Mouse (Mus musculus) liver, embryonic 11.5 days (tissue): ENCODE results near the gene Nrip3. TPM values are rescaled to one million over a fixed set of nuclear protein-coding genes. Genes with fewer than 3 reads are reported as not detected.

Experiments
- ATAC-seq: fragments of 200-750 bp; cut with Nextera tagmentation; replicated peaks from 2 replicates; pipeline ENCODE4 v1.8.0; 2017; ENCODE audit warnings: moderate number of reproducible peaks, mild to moderate bottlenecking, moderate TSS enrichment, moderate library complexity; ENCODE audit not compliant: low FRiP score
- DNase-seq: peaks from one replicate; pipeline ENCODE4 v3.0.0-alpha.2; 2017; ENCODE audit warnings: low spot score
- H3K27ac ChIP-seq: fragments of 300-500 bp; sonication (generic); 2 replicates; pipeline ENCODE4 v1.5.1; 2014; ENCODE audit warnings: mild to moderate bottlenecking, low read depth, low read length, control low read depth
- H3K27me3 ChIP-seq: fragments of 300-500 bp; sonication (generic); replicated peaks from 2 replicates; pipeline ENCODE4 v1.6.1; 2014; ENCODE audit warnings: low read length, mixed read lengths; ENCODE audit not compliant: control insufficient read depth, insufficient read depth
- H3K36me3 ChIP-seq: fragments of 300-500 bp; sonication (generic); 2 replicates; pipeline ENCODE4 v1.6.1; 2014; ENCODE audit warnings: mild to moderate bottlenecking, low read length, moderate library complexity, mixed read lengths; ENCODE audit not compliant: control insufficient read depth, insufficient read depth
- H3K4me1 ChIP-seq: fragments of 300-500 bp; sonication (generic); replicated peaks from 2 replicates; pipeline ENCODE4 v1.6.1; 2014; ENCODE audit warnings: low read length, mixed read lengths; ENCODE audit not compliant: control insufficient read depth, insufficient read depth
- H3K4me2 ChIP-seq: fragments of 300-500 bp; sonication (generic); 2 replicates; pipeline ENCODE4 v1.6.1; 2014; ENCODE audit warnings: mild to moderate bottlenecking, control low read depth, moderate library complexity
- H3K4me3 ChIP-seq: fragments of 300-500 bp; sonication (generic); 2 replicates; pipeline ENCODE4 v1.5.1; 2014; ENCODE audit warnings: low read depth, low read length, control low read depth
- H3K9ac ChIP-seq: fragments of 300-500 bp; sonication (generic); 2 replicates; pipeline ENCODE4 v1.6.1; 2014; ENCODE audit warnings: low read depth, low read length, control low read depth
- H3K9me3 ChIP-seq: fragments of 300-500 bp; sonication (generic); 2 replicates; pipeline ENCODE4 v1.6.1; 2016; ENCODE audit warnings: low read length, inconsistent platforms, mixed read lengths; ENCODE audit not compliant: control insufficient read depth
- WGBS: fragments of 180-500 bp; shearing (Covaris S2); extraction: QIAGEN DNeasy Blood & Tissue Kit; methylation state at CpG from one replicate; pipeline ENCODE4 v1.1.7; 2014; 5-methylcytosine and 5-hydroxymethylcytosine counted together
- polyA plus RNA-seq: library from polyadenylated mRNA; unstranded; fragments of >200 nt; fragmentation: Nextera tagmentation; extraction: Ambion mirVana; gene quantifications from 2 replicates; pipeline ENCODE4 v1.2.1, GENCODE M21; 2014

The Nrip3 gene
- polyA plus RNA-seq, 1 experiment from 2014 or later = 0.52 TPM

- Histone ChIP-seq H3K36me3 (no peaks in the 10 kb centered on the region), H3K27ac (no peak overlapping the region), H3K27me3 (peaks cover 9% of the 10 kb centered on the region; the same call in 1 of the 2 replicates), H3K4me3 (no peak overlapping the region), H3K9ac (no peak overlapping the region), H3K4me1 (no peaks in the 10 kb centered on the region), H3K4me2 (no peak overlapping the region), H3K9me3 (no peaks in the 10 kb centered on the region)
- 49% methylated on average over 2 of the region's 2 CpGs for WGBS
- DNase-seq (no peak), ATAC-seq (no peak)
Observed at GRCm38 (mm10) chr7:109787860-109788259, 6.0 kb upstream of the Nrip3 start.

GRCm38 (mm10) chr7:109783281-109783680, 1.5 kb upstream of the Nrip3 start:
- ATAC-seq (no peak), DNase-seq (no peak)
- Histone ChIP-seq H3K27ac (no peak overlapping the region), H3K4me2 (no peak overlapping the region), H3K4me1 (peaks cover 7% of the 10 kb centered on the region), H3K4me3 (no peak overlapping the region), H3K9me3 (no peaks in the 10 kb centered on the region), H3K27me3 (peaks cover 46% of the 10 kb centered on the region), H3K36me3 (no peaks in the 10 kb centered on the region), H3K9ac (no peak overlapping the region)
- 56% methylated on average over 7 of the region's 7 CpGs for WGBS

DNA sequence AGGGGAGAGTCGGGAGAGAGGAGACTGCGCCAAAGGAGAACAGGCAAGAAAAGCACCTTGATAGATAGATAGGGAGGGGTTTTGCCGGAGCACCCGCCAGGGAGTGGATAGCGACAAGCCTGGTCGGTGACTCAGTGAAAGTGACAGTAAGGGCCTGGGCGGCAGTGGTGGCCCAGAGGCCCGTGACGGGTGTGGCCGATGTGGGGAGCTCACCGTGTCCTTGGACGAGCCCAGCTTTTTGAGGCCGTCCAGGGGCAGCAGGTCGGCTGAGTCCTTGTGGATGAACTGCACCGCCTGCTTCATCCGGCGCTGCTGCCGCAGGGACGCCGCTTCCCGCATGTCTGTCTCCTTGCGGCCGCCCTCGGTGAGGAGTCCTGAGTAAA, 747 bp downstream of the Nrip3 start:
- peak overlapping the region; percentile 26; the same call in 1 of the 2 replicates for H3K9ac ChIP-seq

GRCm38 (mm10) chr7:109772251-109772650, 9.6 kb downstream of the Nrip3 start:
- DNase-seq = no peak
- Histone ChIP-seq H3K9me3 (no peaks in the 10 kb centered on the region), H3K36me3 (no peaks in the 10 kb centered on the region), H3K9ac (no peak overlapping the region), H3K4me3 (no peak overlapping the region), H3K4me1 (peaks cover 8% of the 10 kb centered on the region; the same call in 1 of the 2 replicates), H3K27ac (no peak overlapping the region), H3K4me2 (no peak overlapping the region), H3K27me3 (no peaks in the 10 kb centered on the region)
- ATAC-seq = no peak

More for the DNA sequence above, 747 bp downstream of the Nrip3 start:
- Histone ChIP-seq H3K36me3 (no peaks in the 10 kb centered on the region), H3K27me3 (peaks cover 46% of the 10 kb centered on the region), H3K9me3 (no peaks in the 10 kb centered on the region), H3K27ac (no peak overlapping the region), H3K4me3 (peak overlapping the region; percentile 56), H3K4me1 (peaks cover 7% of the 10 kb centered on the region), H3K4me2 (peak overlapping the region; percentile 97)
- DNase-seq (no peak), ATAC-seq (peak; percentile 75)
- WGBS = 2% methylated on average over 24 of the region's 24 CpGs

DNA sequence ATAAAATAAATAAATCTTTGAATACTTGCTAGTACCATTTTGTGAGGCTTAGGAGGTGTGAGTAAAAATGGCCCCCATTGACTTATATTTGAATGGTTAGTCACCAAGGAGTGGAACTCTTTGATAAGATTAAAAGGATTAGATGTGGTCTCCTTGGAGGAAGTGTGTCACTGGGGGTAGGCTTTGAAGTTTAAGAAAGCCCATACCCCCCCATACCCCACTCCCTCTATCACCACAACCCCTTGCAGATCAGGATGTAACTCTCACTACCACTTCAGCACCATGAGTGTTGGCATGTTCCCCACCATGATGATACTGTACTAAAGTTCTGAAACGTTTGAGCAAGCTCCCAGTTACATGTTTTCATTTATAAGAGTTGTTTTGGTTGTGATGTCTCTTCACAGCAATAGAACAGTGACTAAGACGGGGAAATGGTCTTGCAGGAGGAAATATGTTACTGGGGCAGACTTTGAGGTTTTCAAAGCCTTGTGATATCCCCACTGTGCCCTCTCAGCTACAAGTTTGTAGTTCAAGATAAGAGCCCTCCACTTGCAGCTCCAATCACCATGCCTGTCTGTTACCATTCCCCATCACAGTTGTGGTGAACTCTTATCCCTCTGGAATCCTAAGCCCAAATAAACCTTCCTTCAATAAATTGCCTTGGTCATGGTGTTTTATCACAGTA, 13.0 kb downstream of the Nrip3 start:
- 23% methylated on average over 2 of the region's 2 CpGs for WGBS
- peaks cover 8% of the 10 kb centered on the region; the same call in 1 of the 2 replicates for H3K4me1 ChIP-seq

DNA sequence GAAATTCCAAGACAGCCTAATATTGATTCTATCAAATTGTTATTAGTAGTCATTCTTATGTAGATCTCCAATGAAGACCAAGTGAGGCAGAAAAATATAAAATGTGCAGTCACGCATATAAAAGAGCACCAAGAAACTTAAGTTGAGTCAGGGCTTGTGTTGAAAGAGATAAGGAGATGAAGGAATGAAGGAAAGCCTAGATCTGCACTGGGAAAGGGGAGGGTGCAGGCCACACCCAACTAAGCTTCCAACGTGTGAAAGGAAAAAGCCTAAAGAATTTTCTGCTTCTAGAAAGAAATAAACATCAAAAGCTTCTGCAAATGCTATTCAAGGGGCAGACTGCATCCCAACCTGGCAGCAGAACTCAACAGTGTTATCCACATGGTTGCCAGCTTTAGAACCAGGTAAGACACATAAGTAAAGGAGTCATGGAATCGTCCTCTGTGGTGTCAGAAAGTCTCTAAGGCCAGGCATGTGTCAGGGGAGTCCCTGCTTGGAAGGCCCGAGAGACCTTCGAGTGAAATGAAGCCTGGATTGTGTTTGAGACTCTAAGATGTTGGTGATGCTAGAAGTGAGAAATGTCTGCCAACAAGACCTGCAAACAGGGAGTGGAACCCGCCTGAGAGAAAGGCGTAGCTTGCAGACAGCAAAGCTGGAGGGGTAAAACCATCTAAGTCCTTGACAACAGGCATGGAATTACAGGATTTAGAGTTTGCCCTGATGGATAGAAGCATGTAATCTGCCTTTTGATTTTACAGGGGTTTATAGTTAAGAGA, 14.1 kb downstream of the Nrip3 start:
- Histone ChIP-seq H3K9ac (no peak overlapping the region), H3K36me3 (no peaks in the 10 kb centered on the region), H3K4me3 (no peak overlapping the region), H3K4me2 (peak overlapping the region; percentile 10; the same call in 1 of the 2 replicates), H3K4me1 (peaks cover 8% of the 10 kb centered on the region; the same call in 1 of the 2 replicates), H3K27ac (no peak overlapping the region), H3K9me3 (no peaks in the 10 kb centered on the region), H3K27me3 (no peaks in the 10 kb centered on the region)
- ATAC-seq (peak; percentile 74), DNase-seq (no peak)
- WGBS = 67% methylated on average over 7 of the region's 7 CpGs

More for the DNA sequence above, 13.0 kb downstream of the Nrip3 start:
- Histone ChIP-seq H3K9ac (no peak overlapping the region), H3K27ac (no peak overlapping the region), H3K27me3 (no peaks in the 10 kb centered on the region), H3K36me3 (no peaks in the 10 kb centered on the region), H3K4me3 (no peak overlapping the region), H3K9me3 (no peaks in the 10 kb centered on the region), H3K4me2 (no peak overlapping the region)
- ATAC-seq (no peak; the same call in 1 of the 2 replicates), DNase-seq (no peak)

- Histone ChIP-seq H3K9ac (no peak overlapping the region), H3K4me1 (peaks cover 10% of the 10 kb centered on the region; the same call in 1 of the 2 replicates), H3K27ac (no peak overlapping the region), H3K4me3 (no peak overlapping the region), H3K27me3 (no peaks in the 10 kb centered on the region), H3K4me2 (no peak overlapping the region), H3K36me3 (no peaks in the 10 kb centered on the region), H3K9me3 (no peaks in the 10 kb centered on the region)
- 85% methylated on average over 2 of the region's 2 CpGs for WGBS
- ATAC-seq = no peak
- no peak for DNase-seq
Observed at GRCm38 (mm10) chr7:109764009-109764408, 17.8 kb downstream of the Nrip3 start.

- Histone ChIP-seq H3K27ac (no peak overlapping the region), H3K4me3 (no peak overlapping the region), H3K9ac (no peak overlapping the region), H3K4me2 (no peak overlapping the region), H3K9me3 (no peaks in the 10 kb centered on the region), H3K4me1 (peaks cover 5% of the 10 kb centered on the region; the same call in 1 of the 2 replicates), H3K36me3 (no peaks in the 10 kb centered on the region), H3K27me3 (no peaks in the 10 kb centered on the region)
- ATAC-seq = no peak
- no peak for DNase-seq
- WGBS = 85% methylated on average over 3 of the region's 3 CpGs
Observed at GRCm38 (mm10) chr7:109756291-109756690, 25.5 kb downstream of the Nrip3 start.
